Mouse (Mus musculus) layer of hippocampus, postnatal 14 days (tissue): ENCODE results near the gene Agpat2. TPM values are rescaled to one million over a fixed set of nuclear protein-coding genes. Genes with fewer than 3 reads are reported as not detected.

Experiments
- DNase-seq, 2 experiments: peaks; one replicate each; pipeline ENCODE4 v3.0.0; 2021 to 2022; ENCODE audit warnings: low spot score in 2 of 2, mixed read lengths in 1 of 2
- total RNA-seq, 2 experiments: library from RNA; stranded (reverse); gene quantifications; 2 replicates each; pipeline ENCODE4 v1.2.3; 2021

Agpat2 gene
- total RNA-seq, 2 experiments from 2014 or later: 1.2 to 1.9 TPM

GRCm38 (mm10) chr2:26578369-26578768 lies 25.8 kb downstream of the Agpat2 start:
- no peak for DNase-seq

DNA sequence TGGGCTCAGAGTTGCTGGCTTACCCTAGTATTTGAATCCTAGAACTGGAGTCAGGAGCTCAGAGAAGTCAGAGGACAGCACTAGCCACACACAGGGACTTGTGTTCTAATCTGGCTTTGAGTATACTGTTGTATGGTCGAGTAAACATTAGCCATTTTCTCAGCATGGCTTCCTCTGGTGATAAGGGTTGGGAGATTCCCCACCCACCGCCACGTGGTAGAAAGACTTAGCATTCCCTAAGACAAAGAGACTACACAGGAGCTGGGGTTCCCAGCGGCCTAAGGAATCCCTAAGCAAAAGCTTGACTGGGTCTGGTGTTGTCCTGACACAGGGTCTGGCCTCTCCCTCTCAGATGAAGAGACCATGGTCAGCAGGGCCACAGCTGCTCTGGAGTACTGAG lies 27.8 kb downstream of the Agpat2 start:
- no peak for DNase-seq

DNA sequence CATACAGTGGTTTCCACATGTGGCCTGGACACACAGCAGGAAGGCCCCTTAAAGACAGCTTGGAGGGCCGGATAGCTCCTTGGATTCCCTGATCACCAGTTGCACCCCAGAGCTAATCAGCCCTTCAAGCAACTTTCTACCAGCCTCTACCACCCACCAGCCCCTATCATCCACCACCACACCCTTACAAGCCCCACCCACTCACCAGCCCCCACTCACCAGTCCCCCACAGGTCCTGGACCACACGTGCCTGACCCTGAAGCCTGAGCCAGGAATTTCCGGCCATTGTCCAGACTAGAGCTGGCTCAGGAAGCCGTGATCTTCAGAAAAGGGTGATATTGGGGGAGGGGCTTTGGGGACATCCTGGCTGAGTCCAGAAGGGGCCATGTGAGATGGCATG lies 28.4 kb downstream of the Agpat2 start:
- DNase-seq: no peak

- DNase-seq: no peak
Measured at GRCm38 (mm10) chr2:26575378-26575777, 28.8 kb downstream of the Agpat2 start.

DNA sequence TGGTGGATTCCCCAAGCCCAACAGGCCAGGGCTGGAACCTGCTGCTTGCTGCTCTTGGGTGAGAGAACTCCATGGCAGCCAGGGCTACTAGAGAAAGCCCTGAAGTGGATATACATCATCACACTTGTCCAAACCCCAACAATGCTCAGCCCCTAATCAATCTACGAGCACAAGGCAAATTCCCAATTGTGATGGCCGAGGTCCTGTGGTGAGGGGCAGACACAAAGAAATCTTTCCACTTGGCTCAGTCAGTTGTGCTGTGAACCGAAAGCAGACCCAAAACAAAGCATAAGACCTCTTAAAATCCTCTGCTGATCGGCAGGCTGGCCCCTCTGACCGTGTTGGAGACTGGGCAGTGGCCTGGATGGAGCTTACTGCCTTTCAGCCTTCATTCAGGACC lies 29.4 kb downstream of the Agpat2 start:
- no peak for DNase-seq

DNA sequence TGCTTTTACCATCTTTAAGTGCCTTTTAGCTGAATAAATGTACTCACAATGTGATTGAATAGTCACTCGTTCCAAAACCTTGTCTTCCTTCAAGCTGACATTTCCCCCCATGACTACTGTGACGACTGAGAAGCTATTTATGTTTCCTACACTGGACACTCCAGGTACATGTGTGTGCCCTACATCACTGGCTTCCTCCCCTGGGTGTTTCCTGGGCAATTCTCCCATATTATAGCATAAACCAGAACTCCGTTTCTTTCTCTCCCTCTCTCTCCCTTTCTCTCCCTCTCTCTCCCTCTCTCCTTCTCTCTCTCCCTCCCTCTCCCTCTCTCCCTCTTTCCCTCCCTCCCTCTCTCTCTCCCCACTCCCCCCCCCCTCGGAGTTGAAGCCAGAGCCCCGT lies 30.4 kb downstream of the Agpat2 start:
- DNase-seq: no peak

GRCm38 (mm10) chr2:26573396-26573795 lies 30.8 kb downstream of the Agpat2 start:
- DNase-seq: peak in 1 of 2 experiments; percentile 40

- DNase-seq: no peak
Measured at GRCm38 (mm10) chr2:26571826-26572225, 32.4 kb downstream of the Agpat2 start.

- DNase-seq: no peak
Measured at GRCm38 (mm10) chr2:26571400-26571799, 32.8 kb downstream of the Agpat2 start.

- DNase-seq: peak; percentile 61
Measured at GRCm38 (mm10) chr2:26570034-26570433, 34.2 kb downstream of the Agpat2 start.

- peak in 1 of 2 experiments; percentile 39 for DNase-seq
Measured at GRCm38 (mm10) chr2:26566221-26566620, 38.0 kb downstream of the Agpat2 start.

GRCm38 (mm10) chr2:26561351-26562016 lies 42.7 kb downstream of the Agpat2 start:
- DNase-seq: peak; percentile 45 to 65

DNA sequence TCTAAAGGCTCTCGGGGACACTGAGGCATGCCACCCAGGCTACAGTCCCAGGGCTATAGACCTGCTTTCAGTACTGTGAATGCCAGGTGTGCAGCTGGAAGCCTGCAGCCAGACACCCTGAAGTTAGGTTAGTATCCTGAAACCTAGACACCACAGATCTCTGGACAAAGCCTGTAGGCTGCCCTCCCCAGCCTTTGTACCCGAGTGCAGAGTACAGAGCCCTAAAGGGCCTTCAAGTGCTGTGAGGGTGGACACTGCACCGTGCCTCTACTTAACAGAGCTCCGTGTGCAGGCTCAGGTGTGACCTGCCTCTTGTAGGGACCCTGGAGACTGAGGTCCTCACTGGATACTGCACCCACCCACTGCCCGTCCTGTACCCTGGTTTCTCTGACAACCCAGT lies 43.7 kb downstream of the Agpat2 start:
- DNase-seq: no peak

DNA sequence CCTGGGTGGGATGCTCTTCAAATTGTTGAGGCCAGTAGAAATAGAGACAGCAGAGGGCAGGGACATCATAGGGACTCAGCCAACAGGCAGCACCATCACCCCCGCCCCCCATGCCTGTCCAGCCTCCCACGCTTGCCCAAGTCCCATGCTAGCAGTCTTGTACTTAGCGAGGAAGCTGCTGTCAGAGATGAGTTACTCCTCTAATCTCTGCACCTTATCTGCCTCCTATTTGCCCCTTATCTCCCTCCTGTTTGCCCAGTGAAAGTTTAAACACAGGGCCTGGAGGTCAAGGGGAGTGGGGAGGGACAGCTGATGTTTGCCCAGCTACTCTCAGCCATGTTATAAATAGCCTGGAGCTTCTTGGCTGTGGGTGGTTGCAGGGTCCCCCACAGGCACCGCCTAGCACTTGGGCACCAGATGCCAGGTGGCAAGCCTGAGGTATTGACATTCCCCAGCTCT lies 47.7 kb downstream of the Agpat2 start:
- no peak for DNase-seq

- DNase-seq: peak in 1 of 2 experiments; percentile 66
Measured at GRCm38 (mm10) chr2:26555076-26555475, 49.1 kb downstream of the Agpat2 start.

DNA sequence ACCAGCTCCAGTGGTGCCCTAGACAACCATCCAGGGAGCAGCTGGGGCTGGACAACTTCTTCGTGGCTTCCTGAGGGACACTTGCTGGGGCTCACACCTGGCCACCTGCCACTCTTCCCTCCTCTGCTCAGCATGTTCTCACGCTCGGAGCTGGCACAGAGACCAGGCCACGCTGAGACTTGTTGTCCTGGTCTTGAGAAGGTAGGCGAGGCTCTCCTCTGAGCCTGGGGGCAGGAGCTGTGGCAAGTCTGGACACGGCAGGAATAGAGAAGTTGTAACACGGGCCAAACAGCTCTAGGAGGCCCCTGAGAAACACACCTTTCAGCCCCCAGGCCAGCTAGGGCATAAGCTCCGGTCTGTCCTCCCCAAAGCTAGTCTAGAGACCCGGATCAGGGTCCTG lies 50.3 kb downstream of the Agpat2 start:
- DNase-seq: no peak

DNA sequence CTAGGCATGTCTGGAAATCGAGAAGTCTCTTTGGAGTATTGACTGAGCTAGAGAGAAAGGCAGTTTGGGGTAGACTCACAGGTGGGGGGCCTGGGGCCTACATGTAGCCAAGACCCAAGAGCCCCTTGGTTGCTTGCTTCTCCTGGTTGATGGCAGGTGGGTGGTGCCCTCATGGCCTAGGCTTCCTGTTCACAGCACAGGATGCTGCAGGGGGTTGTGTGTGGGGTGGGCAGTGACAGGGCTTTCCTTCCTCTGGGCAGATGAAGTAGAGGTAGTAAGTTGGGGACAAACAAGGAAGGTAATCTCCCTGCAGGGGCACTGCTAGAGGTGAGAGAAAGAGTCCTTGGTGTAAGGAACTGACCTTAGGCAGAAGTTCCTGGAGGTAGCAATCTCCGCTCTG lies 52.2 kb downstream of the Agpat2 start:
- DNase-seq: no peak

DNA sequence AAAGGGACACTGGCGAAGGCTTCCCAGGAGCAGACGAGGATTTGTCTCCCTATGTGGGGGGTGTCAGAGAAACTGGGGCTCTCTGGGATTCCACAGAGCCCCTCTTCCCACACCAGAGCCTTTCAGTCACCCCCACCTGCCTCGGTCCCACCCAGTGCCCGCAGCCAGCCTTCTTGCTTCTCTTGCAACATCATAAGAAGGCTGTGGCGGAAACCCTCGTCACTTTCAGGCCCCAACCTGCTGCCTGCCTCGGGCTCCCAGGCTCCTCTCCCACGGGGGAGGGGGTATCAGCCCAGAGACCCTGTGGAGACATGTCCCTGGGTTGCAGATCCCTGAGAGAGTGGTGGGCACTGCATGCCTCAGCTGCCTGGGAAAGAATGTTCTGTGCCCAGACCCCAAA lies 52.8 kb downstream of the Agpat2 start:
- DNase-seq: no peak

- DNase-seq: no peak
Measured at GRCm38 (mm10) chr2:26550777-26551176, 53.4 kb downstream of the Agpat2 start.

GRCm38 (mm10) chr2:26550205-26550604 lies 54.0 kb downstream of the Agpat2 start:
- DNase-seq: no peak

GRCm38 (mm10) chr2:26549801-26550200 lies 54.4 kb downstream of the Agpat2 start:
- DNase-seq: no peak

DNA sequence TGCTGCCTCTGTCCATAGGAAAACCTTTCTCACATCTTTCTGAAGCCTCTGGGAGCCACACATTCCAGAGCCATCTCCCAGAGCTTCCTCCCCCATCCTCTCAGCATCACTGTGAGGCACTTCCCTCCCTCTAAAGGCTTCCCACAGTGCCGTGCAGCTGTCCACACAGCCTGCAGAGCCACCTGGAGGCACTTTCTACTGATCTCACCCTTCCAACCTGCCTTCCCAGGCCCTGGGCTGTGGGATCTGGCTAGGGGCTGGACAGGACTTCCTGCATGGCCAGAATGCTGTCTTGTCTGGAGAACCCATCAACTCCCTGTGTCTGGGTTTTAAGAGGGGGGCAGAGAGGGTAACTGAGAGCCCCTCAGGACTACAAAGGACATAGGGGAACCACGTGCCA lies 56.7 kb downstream of the Agpat2 start:
- DNase-seq: no peak

DNA sequence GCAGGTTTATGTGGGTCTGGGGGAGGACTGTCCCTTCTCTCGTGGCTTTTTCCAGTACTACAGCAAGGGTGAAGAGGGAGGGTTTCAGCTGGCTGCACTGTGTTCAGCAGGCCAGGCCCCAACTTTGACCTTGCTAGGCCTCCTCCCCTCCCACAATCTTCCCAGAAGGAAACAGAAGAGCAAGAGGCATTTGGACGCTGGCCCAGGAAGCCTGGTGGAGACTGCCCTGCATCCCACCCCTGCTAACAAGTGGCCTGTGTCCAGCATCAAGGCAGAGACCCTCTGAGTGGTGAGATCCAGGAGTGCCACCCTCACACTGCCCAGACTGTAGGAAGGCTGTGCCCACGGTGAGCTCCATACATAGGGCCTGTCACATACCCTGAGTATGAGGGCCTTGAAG lies 60.0 kb downstream of the Agpat2 start:
- DNase-seq: no peak
